Mouse (Mus musculus): ENCODE measurements around the gene Inpp5d.

DNA sequence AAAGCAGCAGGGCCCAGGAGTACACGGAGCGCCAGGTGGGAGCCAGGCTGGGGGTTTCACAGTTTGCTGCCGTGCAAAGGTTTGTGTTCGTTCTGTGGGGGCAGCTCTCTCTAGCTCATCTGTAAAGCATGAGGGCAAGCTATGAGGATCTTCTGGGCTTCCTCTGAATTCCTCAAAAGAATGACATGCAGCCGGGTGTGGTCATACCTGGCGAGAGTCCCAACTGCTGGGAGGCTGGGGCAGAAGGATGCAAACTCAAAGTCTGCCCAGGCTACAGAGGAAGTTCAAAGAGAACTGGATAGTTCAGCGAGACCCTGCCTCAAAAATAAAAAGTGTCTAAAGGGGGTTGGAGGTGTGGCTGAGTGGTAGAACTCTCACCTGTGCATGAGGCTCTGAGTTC lies 110.2 kb downstream of the Inpp5d start:
- TF ChIP-seq CTCF (IDR thresholded peaks at IDR 0.05; ENCODE audit: low read depth, low read length) (no peak), POLR2A (IDR thresholded peaks at IDR 0.05; ENCODE audit: borderline replicate concordance, low read depth, low read length) (no peak)
